Mouse (Mus musculus): ENCODE data around the gene Krtap19-3. TPM values are rescaled to one million over a fixed set of nuclear protein-coding genes. Genes with fewer than 3 reads are reported as not detected.

The Krtap19-3 gene
- polyA plus RNA-seq (2012; rRNA removed), result not detected in 2 replicates

- TF ChIP-seq CTCF (IDR thresholded peaks at IDR 0.05; ENCODE audit: control insufficient read depth, insufficient read depth, insufficient replicate concordance, low read depth, low read length), result no peak
- no peak for TF ChIP-seq POLR2A (IDR thresholded peaks at IDR 0.05; ENCODE audit: control insufficient read depth, low read depth, low read length)
- Histone ChIP-seq H3K36me3 (ENCODE audit: control insufficient read depth, insufficient read depth, low read length) (no peaks in the 10 kb centered on the region), H3K27ac (ENCODE audit: control insufficient read depth, insufficient read depth, low read depth, low read length) (no peak within 1 kb of the TSS), H3K4me3 (ENCODE audit: control insufficient read depth, low read depth, low read length) (no peak within 1 kb of the TSS), H3K4me1 (ENCODE audit: control insufficient read depth, insufficient read depth, low read length) (no peaks in the 10 kb centered on the region), H3K27me3 (ENCODE audit: control insufficient read depth, insufficient read depth, low read length) (no peaks in the 10 kb centered on the region)
Measured at GRCm38 (mm10) chr16:88877938-88878337, at the start of gene Krtap19-3. Gene Krtap19-3 (minus strand): TSS chr16:88878038.

GRCm38 (mm10) chr16:88896357-88896756 lies 18.5 kb upstream of the Krtap19-3 start, which contains the start of gene Krtap19-5:
Gene Krtap19-5 (minus strand): TSS chr16:88896457.
- Histone ChIP-seq H3K4me3 (ENCODE audit: control insufficient read depth, low read depth, low read length) (no peak within 1 kb of the TSS), H3K4me1 (ENCODE audit: control insufficient read depth, insufficient read depth, low read length) (no peaks in the 10 kb centered on the region), H3K36me3 (ENCODE audit: control insufficient read depth, insufficient read depth, low read length) (no peaks in the 10 kb centered on the region), H3K27me3 (ENCODE audit: control insufficient read depth, insufficient read depth, low read length) (no peaks in the 10 kb centered on the region), H3K27ac (ENCODE audit: control insufficient read depth, insufficient read depth, low read depth, low read length) (no peak within 1 kb of the TSS)
- no peak for TF ChIP-seq CTCF (IDR thresholded peaks at IDR 0.05; ENCODE audit: control insufficient read depth, insufficient read depth, insufficient replicate concordance, low read depth, low read length)
- TF ChIP-seq POLR2A (IDR thresholded peaks at IDR 0.05; ENCODE audit: control insufficient read depth, low read depth, low read length), result no peak

- TF ChIP-seq POLR2A (IDR thresholded peaks at IDR 0.05; ENCODE audit: control insufficient read depth, low read depth, low read length) (no peak), CTCF (IDR thresholded peaks at IDR 0.05; ENCODE audit: control insufficient read depth, insufficient read depth, insufficient replicate concordance, low read depth, low read length) (no peak)
- Histone ChIP-seq H3K4me1 (ENCODE audit: control insufficient read depth, insufficient read depth, low read length) (no peaks in the 10 kb centered on the region), H3K27ac (ENCODE audit: control insufficient read depth, insufficient read depth, low read depth, low read length) (no peak overlapping the region), H3K27me3 (ENCODE audit: control insufficient read depth, insufficient read depth, low read length) (no peaks in the 10 kb centered on the region), H3K36me3 (ENCODE audit: control insufficient read depth, insufficient read depth, low read length) (no peaks in the 10 kb centered on the region), H3K4me3 (ENCODE audit: control insufficient read depth, low read depth, low read length) (no peak overlapping the region)
Measured at GRCm38 (mm10) chr16:88886870-88887269, 9.0 kb upstream of the Krtap19-3 start.

- no peaks in the 10 kb centered on the region for H3K4me1 ChIP-seq (ENCODE audit: control insufficient read depth, insufficient read depth, low read length)
- no peak within 1 kb of the TSS for H3K27ac ChIP-seq (ENCODE audit: control insufficient read depth, insufficient read depth, low read depth, low read length)
- no peaks in the 10 kb centered on the region for H3K36me3 ChIP-seq (ENCODE audit: control insufficient read depth, insufficient read depth, low read length)
- H3K4me3 ChIP-seq (ENCODE audit: control insufficient read depth, low read depth, low read length), result no peak within 1 kb of the TSS
- no peaks in the 10 kb centered on the region for H3K27me3 ChIP-seq (ENCODE audit: control insufficient read depth, insufficient read depth, low read length)
- TF ChIP-seq POLR2A (IDR thresholded peaks at IDR 0.05; ENCODE audit: control insufficient read depth, low read depth, low read length) (no peak), CTCF (IDR thresholded peaks at IDR 0.05; ENCODE audit: control insufficient read depth, insufficient read depth, insufficient replicate concordance, low read depth, low read length) (no peak)
Measured at GRCm38 (mm10) chr16:88884989-88885388, 7.2 kb upstream of the Krtap19-3 start, which contains the start of gene Krtap19-4. Gene Krtap19-4 (minus strand): TSS chr16:88885089.

- H3K27ac ChIP-seq (ENCODE audit: control insufficient read depth, insufficient read depth, low read depth, low read length), result no peak within 1 kb of the TSS
- no peaks in the 10 kb centered on the region for H3K36me3 ChIP-seq (ENCODE audit: control insufficient read depth, insufficient read depth, low read length)
- TF ChIP-seq POLR2A (IDR thresholded peaks at IDR 0.05; ENCODE audit: control insufficient read depth, low read depth, low read length) (no peak), CTCF (IDR thresholded peaks at IDR 0.05; ENCODE audit: control insufficient read depth, insufficient read depth, insufficient replicate concordance, low read depth, low read length) (no peak)
- no peak within 1 kb of the TSS for H3K4me3 ChIP-seq (ENCODE audit: control insufficient read depth, low read depth, low read length)
- H3K27me3 ChIP-seq (ENCODE audit: control insufficient read depth, insufficient read depth, low read length), result no peaks in the 10 kb centered on the region
- no peaks in the 10 kb centered on the region for H3K4me1 ChIP-seq (ENCODE audit: control insufficient read depth, insufficient read depth, low read length)
Measured at GRCm38 (mm10) chr16:88874169-88874568, 3.7 kb downstream of the Krtap19-3 start, which contains the start of gene Krtap19-2. Gene Krtap19-2 (minus strand): TSS chr16:88874269.

- Histone ChIP-seq H3K4me3 (ENCODE audit: control insufficient read depth, low read depth, low read length) (no peak within 1 kb of the TSS), H3K27me3 (ENCODE audit: control insufficient read depth, insufficient read depth, low read length) (no peaks in the 10 kb centered on the region), H3K4me1 (ENCODE audit: control insufficient read depth, insufficient read depth, low read length) (no peaks in the 10 kb centered on the region), H3K27ac (ENCODE audit: control insufficient read depth, insufficient read depth, low read depth, low read length) (no peak within 1 kb of the TSS), H3K36me3 (ENCODE audit: control insufficient read depth, insufficient read depth, low read length) (no peaks in the 10 kb centered on the region)
- no peak for TF ChIP-seq CTCF (IDR thresholded peaks at IDR 0.05; ENCODE audit: control insufficient read depth, insufficient read depth, insufficient replicate concordance, low read depth, low read length)
- TF ChIP-seq POLR2A (IDR thresholded peaks at IDR 0.05; ENCODE audit: control insufficient read depth, low read depth, low read length), result no peak
Measured at GRCm38 (mm10) chr16:88869311-88869710, 8.5 kb downstream of the Krtap19-3 start, which contains the start of gene Krtap19-1. Gene Krtap19-1 (minus strand): TSS chr16:88869411.

- no peak overlapping the region for H3K4me3 ChIP-seq (ENCODE audit: control insufficient read depth, low read depth, low read length)
- no peaks in the 10 kb centered on the region for H3K27me3 ChIP-seq (ENCODE audit: control insufficient read depth, insufficient read depth, low read length)
- TF ChIP-seq POLR2A (IDR thresholded peaks at IDR 0.05; ENCODE audit: control insufficient read depth, low read depth, low read length) (no peak), CTCF (IDR thresholded peaks at IDR 0.05; ENCODE audit: control insufficient read depth, insufficient read depth, insufficient replicate concordance, low read depth, low read length) (no peak)
- H3K27ac ChIP-seq (ENCODE audit: control insufficient read depth, insufficient read depth, low read depth, low read length), result no peak overlapping the region
- no peaks in the 10 kb centered on the region for H3K36me3 ChIP-seq (ENCODE audit: control insufficient read depth, insufficient read depth, low read length)
- H3K4me1 ChIP-seq (ENCODE audit: control insufficient read depth, insufficient read depth, low read length), result no peaks in the 10 kb centered on the region
Measured at GRCm38 (mm10) chr16:88864887-88865407, 12.9 kb downstream of the Krtap19-3 start.
